Mouse (Mus musculus) embryo, embryonic 11 days (tissue): Measurements from ENCODE around the gene Adamtsl5.
"Not testable (repeated sequence)": the region's sequence is repeated elsewhere in the genome, so short reads cannot be mapped to it uniquely, and the experiment has no call there.

ENCODE experiments used
- DNase-seq: peaks from one replicate; pipeline ENCODE4 v3.0.0-alpha.2; 2015

Gene Adamtsl5

GRCm38 (mm10) chr10:80371411-80371966 is 23.3 kb upstream of the Adamtsl5 start:
- DNase-seq = peak; percentile 88

DNA sequence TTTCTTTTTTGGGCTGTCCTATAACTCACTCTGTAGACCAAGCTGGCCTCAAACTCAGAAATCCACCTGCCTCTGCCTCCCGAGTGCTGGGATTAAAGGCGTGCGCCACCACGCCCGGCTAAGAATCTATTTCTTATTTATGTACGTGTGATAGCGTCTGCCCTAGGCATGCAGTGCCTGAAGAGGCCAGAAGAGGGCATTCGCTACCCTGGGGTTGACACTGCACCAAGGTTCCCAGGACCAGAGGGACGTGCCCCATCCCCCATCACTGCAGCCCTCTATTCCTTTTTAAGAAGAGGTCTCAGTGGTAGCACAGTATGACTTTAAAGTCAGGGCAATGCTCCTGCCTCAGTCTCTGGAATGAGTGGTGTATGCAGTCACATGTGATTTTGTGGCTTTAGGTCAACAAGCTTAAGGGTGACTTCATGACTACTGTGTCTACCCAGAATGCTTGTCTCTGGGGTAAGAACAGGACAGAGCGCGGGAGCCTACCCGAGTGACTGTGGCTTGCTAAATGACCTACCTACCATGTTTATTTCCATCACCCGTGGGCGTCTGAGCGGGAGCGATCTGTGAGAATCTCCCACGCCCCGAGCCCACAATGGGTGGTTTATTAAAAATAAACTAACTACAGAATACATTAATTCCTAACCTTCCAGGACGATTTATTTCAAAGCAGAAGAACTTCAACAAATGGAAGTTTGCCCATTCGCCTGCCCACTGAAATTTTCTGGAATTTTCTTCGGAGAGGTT is 22.0 kb upstream of the Adamtsl5 start:
- no peak for DNase-seq

GRCm38 (mm10) chr10:80368392-80368791 is 20.2 kb upstream of the Adamtsl5 start:
- no peak for DNase-seq

GRCm38 (mm10) chr10:80367954-80368353 is 19.7 kb upstream of the Adamtsl5 start:
- no peak for DNase-seq

DNA sequence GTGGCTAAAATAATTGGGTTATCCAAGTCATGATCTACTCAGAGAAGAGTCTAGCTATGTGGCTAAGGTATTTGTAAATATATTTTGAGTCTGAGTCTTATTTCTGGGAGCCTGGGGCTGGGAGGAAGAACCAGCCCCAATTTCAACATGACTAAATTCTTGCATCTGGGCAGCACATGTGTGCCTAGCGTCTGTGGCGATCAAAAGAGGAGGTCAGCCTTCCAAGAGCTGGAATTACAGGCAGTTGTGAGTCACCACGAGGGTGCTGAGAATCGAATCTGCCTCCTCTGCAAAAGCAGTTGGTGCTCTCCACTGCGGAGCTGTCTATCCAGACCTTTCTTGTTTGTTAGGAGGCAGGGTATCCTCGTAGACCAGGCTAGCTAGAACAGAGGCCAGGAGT is 17.5 kb upstream of the Adamtsl5 start:
- DNase-seq = no peak

DNA sequence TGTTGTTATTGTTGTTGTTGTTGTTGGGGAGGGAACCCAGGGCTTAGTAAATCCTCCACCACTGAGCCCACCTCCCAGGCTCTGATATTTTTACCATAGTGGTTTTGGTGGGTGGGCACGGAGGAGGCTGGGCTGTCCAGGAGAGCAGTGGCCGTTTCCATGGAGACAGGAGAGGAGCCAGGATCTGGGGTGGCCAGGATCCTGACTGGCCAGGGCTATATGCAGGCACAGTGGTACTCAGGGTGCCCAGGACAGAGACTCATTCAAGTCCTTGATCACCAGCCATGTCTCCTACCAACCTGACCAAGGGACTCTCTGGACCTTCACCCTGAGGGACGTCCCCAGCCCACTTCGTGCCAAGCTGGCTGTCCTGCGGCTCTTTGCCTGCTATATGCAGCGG is 15.5 kb upstream of the Adamtsl5 start:
- DNase-seq = no peak

GRCm38 (mm10) chr10:80357994-80358639 is 9.9 kb upstream of the Adamtsl5 start:
- peak; percentile 37 for DNase-seq

GRCm38 (mm10) chr10:80357336-80357735 is 9.1 kb upstream of the Adamtsl5 start:
- no peak for DNase-seq

GRCm38 (mm10) chr10:80356737-80357136 is 8.5 kb upstream of the Adamtsl5 start:
- no peak for DNase-seq

GRCm38 (mm10) chr10:80356001-80356682 is 7.9 kb upstream of the Adamtsl5 start, which contains the start of gene Plk5:
TSS of gene Plk5 (plus strand) at chr10:80356459.
- DNase-seq = peak; percentile 35

DNA sequence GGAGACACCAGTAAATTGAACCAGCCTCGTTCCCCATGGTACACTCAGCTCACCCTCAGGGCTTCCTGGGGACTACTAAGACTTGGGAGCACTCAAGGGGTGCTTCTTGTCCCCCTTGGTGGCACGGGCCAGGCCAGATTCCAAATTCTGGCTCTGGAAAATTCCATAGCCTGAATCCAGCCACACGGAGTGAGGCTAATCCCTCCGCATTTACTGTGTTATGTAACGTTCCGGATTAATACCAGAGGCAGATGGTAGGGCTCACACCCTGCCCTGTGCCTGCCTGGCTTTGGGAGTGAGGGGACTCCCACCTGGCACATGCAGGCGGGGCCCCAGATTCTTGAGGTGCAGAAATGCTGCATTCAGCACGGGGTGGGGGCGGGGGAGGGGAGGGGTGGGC is 7.2 kb upstream of the Adamtsl5 start:
- DNase-seq = no peak

DNA sequence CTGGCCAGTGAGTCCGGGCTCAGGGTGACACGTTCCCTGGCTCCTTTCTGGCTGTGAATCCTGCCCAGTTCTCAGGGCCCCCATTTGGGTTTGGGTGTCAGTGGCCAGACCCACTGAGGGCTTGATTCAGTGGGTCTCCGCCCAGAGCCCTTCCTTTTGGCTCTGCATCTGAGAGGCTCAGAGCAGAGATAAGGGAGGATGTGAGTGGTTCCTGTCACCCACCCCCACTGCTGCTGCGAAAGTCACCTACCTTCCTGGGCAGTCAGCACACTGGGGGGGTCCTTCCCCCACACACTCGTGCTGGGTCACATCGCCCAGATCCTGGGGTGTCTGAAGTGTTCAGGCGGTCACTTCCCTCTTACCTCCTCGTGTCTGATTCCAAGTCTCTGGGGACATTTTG is 4.5 kb upstream of the Adamtsl5 start:
- no peak for DNase-seq

DNA sequence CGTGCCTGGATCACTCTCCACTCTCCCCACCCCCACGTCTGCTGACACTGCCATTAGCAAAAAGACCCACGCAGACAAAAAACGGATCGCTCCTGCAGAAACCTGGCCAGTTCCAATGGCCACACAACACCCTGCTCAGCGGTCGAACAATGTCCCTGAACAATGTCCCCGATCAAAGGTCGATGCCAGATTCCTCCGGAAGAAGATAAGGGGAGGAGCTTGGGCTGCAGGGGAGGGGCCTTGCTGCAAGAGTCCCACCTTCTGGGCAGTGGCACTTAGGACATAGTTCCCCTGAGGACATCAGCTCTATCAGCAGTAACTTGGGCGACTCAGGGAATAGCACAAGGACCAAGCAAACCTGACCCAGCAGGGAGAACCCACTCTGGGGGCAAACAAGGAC is 3.7 kb upstream of the Adamtsl5 start:
- DNase-seq = no peak

DNA sequence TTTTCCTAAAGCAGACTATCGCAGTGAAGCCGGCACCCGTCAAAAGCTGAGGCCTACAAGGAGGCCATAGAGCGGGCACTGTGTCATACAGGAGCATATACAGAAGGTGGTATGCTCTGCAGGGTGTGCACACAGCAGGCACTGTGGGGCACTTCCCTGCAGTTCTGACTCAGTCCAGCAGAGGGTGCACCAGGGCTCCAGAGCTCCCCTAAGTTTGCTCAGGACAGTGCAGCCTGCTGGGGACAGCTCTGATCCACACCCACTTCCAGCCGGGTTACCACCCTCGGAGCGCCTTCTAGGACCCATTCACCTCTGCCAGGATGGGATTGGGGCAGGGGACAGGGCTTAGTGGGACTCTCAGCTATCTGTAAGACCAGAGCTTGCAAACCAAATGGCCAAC is 2.1 kb upstream of the Adamtsl5 start:
- peak; percentile 86 for DNase-seq

DNA sequence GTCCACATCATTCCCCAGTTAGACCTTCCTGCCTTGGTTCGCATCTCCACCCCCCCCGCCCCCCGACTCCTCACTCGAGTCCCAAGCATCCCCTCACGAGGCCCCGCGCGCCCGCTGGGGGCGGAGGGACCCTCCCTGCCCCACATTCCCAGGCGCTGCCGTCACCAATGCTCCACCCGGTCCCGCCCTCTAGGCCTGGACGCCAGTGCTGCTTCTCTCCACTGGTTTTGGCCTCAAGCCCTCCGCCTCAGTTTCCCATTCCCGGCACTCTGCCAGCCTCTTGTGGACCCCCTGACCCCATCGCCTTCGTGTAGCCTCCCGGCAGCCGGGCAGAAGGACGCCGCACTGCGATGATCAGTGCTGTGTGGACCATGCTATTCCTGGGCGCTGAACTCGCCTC is 769 bp upstream of the Adamtsl5 start:
- no peak for DNase-seq

DNA sequence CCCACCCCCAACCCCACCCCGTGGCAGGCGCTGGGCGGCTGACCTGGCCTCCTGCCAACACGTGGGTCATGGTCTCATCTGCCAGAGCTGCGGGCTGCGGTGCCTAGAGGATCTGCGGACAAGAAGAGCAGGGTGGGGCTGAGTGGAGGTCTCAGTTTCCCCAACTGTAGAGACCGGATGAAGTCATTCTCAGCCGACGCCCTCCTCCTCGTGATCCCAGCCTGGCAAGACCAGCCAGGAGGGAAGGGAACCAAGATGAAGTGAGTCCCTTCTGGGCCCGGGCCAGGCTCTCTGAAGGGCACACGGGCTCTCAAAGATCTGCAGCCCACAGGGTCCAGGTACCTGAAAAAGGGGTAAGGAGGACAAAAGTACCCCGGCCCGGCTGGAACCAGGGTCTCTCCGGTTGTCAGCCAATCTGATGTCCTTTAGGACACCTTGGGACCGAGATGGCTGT is 671 bp downstream of the Adamtsl5 start:
- no peak for DNase-seq

- not testable (repeated sequence) for DNase-seq
These were observed 2.3 kb downstream of the Adamtsl5 start for GRCm38 (mm10) chr10:80345929-80346328.

GRCm38 (mm10) chr10:80345122-80345521 is 3.1 kb downstream of the Adamtsl5 start:
- no peak for DNase-seq

DNA sequence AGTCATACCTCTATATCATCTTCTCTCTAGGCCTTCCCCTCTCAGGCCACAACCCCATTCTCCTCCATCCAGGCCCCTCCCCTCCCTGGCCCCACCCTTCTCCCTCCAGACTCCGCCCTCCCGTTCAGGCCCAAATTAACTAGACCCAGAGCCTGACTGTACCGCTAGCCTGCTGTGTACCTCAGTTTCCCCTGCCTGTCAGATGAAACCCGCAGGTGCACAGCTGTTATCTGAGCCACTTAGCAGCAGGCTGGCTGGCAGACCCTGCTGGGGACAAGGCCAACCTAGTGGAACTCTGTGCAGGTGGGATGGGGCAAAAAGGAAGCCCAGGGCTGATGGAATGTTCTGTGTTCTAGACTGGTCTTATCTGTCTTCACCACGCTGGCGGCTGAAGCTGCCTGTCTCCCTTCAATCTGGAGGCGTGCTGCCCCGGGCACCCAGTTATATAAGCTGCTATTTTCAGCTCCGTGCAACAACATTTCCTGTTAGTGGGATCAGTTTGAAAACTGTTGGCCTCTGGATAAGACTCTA is 4.0 kb downstream of the Adamtsl5 start:
- no peak for DNase-seq

GRCm38 (mm10) chr10:80343425-80343895 is 4.8 kb downstream of the Adamtsl5 start:
- DNase-seq = no peak

- peak; percentile 89 for DNase-seq
These were observed 5.3 kb downstream of the Adamtsl5 start for GRCm38 (mm10) chr10:80342749-80343424.

DNA sequence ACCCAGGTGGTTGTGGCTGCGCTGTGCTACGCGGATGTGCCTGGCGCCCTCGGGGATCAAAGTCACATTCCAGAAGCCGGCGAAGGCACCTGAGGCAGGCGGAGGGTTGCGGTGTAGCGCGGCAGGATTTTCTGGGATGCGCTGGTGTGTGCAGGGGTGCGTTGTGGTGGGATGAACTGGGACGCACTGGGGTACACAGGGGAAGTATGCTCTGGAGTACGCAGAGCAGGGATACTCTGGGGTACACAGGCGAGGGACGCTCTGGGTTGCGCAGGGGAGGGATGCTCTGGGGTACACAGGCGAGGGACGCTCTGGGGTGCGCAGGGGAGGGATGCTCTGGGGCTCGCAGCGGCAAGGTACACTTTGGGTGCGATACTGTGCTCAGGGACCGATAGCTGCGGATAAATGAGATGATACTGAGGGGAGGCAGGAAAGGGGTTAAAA is 5.9 kb downstream of the Adamtsl5 start:
- no peak for DNase-seq
